Mouse (Mus musculus): ENCODE data around the gene Tmem252.
"Not testable (repeated sequence)": the region's sequence is repeated elsewhere in the genome, so short reads cannot be mapped to it uniquely, and the experiment has no call there.

Gene Tmem252

GRCm38 (mm10) chr19:24677242-24677984 is 3.6 kb downstream of the Tmem252 start:
- DNase-seq (ENCODE audit: low read depth, low spot score), result no peak

GRCm38 (mm10) chr19:24683016-24683720 is 9.4 kb downstream of the Tmem252 start:
- no peak for DNase-seq (ENCODE audit: low read depth, low spot score)

DNA sequence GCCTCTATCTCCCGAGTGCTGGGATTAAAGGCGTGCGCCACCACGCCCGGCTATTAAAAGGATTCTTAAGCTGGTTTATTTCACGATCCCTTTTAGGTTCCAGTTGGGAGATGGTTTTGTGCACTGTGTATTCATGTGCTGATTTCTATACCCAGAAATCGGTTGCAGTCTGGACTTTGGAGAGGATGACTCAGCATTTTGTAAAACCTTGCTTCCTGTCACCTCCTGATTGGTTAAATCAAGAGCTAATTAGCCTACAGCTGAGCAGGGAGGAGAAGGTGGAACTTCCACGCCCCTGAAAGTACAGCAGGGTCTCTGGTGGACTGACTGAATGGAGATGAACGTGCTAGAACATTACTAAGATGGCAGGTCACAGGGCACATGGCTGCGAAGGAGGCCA is 12.6 kb downstream of the Tmem252 start:
- DNase-seq (ENCODE audit: low read depth, low spot score), result no peak

- DNase-seq (ENCODE audit: low read depth, low spot score), result no peak
Observed at GRCm38 (mm10) chr19:24688327-24688726, 14.5 kb downstream of the Tmem252 start.

DNA sequence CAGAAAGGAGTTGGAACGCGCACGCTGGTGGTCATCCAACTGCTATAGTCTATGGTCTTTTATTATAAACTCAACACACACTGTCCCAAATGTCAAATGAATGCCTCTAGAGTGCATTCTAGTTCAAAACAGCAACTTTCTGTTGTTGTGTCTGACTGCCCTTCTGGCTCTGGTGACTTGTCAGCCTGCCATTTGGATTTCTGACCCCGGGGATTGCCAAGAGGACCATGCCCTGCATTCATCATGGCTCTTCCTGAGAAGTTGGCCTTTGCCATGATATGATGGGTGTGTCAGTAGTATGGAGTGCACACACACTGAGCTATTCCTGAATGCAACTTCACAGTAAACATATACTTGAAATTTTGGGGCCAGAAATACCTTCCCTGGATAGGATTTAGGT is 15.7 kb downstream of the Tmem252 start:
- DNase-seq (ENCODE audit: low read depth, low spot score), result no peak

GRCm38 (mm10) chr19:24692691-24693090 is 18.9 kb downstream of the Tmem252 start:
- DNase-seq (ENCODE audit: low read depth, low spot score), result no peak

- DNase-seq (ENCODE audit: low read depth, low spot score), result no peak
Observed at GRCm38 (mm10) chr19:24697946-24698345, 24.1 kb downstream of the Tmem252 start.

GRCm38 (mm10) chr19:24698651-24699050 is 24.8 kb downstream of the Tmem252 start:
- DNase-seq (ENCODE audit: low read depth, low spot score), result no peak

- no peak for DNase-seq (ENCODE audit: low read depth, low spot score)
Observed at GRCm38 (mm10) chr19:24699196-24699595, 25.4 kb downstream of the Tmem252 start.

GRCm38 (mm10) chr19:24699910-24700309 is 26.1 kb downstream of the Tmem252 start:
- no peak for DNase-seq (ENCODE audit: low read depth, low spot score)

- DNase-seq (ENCODE audit: low read depth, low spot score), result no peak
Observed at GRCm38 (mm10) chr19:24700664-24701063, 26.9 kb downstream of the Tmem252 start.

GRCm38 (mm10) chr19:24701716-24702115 is 27.9 kb downstream of the Tmem252 start:
- no peak for DNase-seq (ENCODE audit: low read depth, low spot score)

DNA sequence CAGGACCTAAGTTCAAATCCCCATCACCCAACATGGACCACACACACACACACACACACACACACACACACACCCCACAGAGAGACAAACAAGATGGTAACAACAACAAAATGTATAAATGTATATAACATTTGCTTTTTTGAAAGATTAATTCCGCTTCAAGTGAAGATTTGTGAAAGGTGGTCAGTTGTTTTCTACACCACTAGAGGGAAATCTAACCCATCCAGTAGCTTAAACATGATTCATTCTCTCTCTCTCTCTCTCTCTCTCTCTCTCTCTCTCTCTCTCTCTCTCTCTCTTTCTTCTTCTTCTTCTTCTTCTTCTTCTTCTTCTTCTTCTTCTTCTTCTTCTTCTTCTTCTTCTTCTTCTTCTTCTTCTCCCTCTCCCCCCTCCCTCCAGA is 29.4 kb downstream of the Tmem252 start:
- DNase-seq (ENCODE audit: low read depth, low spot score), result not testable (repeated sequence)

GRCm38 (mm10) chr19:24703680-24704079 is 29.9 kb downstream of the Tmem252 start:
- DNase-seq (ENCODE audit: low read depth, low spot score), result no peak

GRCm38 (mm10) chr19:24704326-24704725 is 30.5 kb downstream of the Tmem252 start:
- DNase-seq (ENCODE audit: low read depth, low spot score), result no peak

- peak; percentile 34 for DNase-seq (ENCODE audit: low read depth, low spot score)
Observed at GRCm38 (mm10) chr19:24705395-24705794, 31.6 kb downstream of the Tmem252 start.

- DNase-seq (ENCODE audit: low read depth, low spot score), result no peak
Observed at GRCm38 (mm10) chr19:24707071-24707906, 33.5 kb downstream of the Tmem252 start.

DNA sequence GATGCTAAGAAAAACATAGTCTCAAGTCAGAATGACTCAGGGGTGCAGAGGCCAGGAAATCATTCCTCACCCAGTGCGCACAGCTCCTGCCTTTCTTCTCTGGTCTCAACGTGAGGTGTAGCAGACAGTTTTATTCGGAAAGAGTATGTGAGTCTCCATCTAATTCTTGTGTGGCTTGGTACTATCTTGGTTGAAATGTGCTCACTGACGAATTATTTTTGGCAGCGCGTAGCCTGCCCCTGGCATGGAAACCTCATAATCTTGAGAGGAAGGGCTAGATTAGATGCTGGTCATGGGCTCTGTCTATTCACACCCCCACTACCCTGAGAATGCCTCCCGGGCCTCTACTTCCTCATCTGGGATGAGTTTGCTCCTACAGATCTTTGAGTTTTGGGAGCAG is 34.2 kb downstream of the Tmem252 start:
- no peak for DNase-seq (ENCODE audit: low read depth, low spot score)

GRCm38 (mm10) chr19:24716303-24717097 is 42.7 kb downstream of the Tmem252 start:
- DNase-seq (ENCODE audit: low read depth, low spot score), result no peak

DNA sequence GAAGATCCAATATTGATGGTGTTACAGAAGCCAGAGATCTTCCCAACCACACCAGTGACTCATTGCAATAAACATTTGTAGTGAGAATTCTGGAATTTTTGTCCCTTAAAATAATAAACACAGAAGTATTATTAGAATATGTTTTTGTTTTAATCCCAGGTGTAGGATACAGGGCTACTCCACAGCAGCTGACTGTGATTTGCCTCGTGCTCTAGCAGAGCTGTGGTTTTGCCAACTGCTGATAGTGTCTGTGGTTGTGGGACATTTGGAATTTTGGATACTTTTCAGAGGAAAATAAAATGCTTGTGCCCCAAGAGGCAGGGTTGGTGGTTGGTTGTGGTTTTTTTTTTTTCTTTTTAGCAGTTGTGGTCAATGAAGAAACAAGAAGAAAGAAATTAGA is 44.2 kb downstream of the Tmem252 start:
- no peak for DNase-seq (ENCODE audit: low read depth, low spot score)

DNA sequence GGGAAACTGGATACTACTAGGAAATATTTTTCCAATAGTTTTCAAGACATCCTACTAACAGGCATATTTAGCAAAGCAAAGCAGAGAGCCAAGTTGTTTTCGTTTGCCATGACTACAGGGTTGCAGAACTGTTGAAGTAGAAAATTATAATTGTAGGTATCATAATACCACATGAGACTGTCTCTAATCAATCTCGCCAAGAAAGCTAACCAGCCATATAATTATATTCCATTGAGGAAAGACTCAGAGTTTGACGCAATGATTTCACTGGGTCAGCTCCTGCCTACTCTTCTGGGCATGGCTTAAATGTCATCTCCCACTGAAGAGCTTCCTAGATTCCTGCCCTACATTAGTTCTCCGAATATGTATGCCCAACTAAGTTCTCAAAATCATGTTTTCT is 45.7 kb downstream of the Tmem252 start:
- DNase-seq (ENCODE audit: low read depth, low spot score), result no peak
